Mouse (Mus musculus) MEL (cell line): Measurements from ENCODE around the gene Uox.

Experiments
- CHD1 ChIP-seq: IDR thresholded peaks from 2 replicates; pipeline ENCODE4 v1.6.1; 2012; ENCODE audit warnings: low read depth, mild to moderate bottlenecking, inconsistent platforms, low read length, improper control_type of control experiment
- CTCF ChIP-seq, 3 experiments: IDR thresholded peaks in 2 of 3; conservative IDR thresholded peaks in 1 of 3; 2 replicates each; pipeline ENCODE4 v1.5.1; 2011 to 2012; ENCODE audit warnings: low read length in 3 of 3, low read depth in 2 of 3, mild to moderate bottlenecking in 2 of 3, improper control_type of control experiment in 1 of 3, inconsistent platforms in 1 of 3, mixed read lengths in 1 of 3, moderate library complexity in 1 of 3; ENCODE audit not compliant: control insufficient read depth in 1 of 3, insufficient read depth in 1 of 3, poor library complexity in 1 of 3, severe bottlenecking in 1 of 3
- EP300 ChIP-seq, 2 experiments: IDR thresholded peaks; 2 replicates each; pipeline ENCODE4 v1.6.1; 2011; ENCODE audit warnings: improper control_type of control experiment in 2 of 2, low read length in 2 of 2, low read depth in 1 of 2, mild to moderate bottlenecking in 1 of 2
- GATA1 ChIP-seq: IDR thresholded peaks from 2 replicates; pipeline ENCODE4 v1.6.1; 2011; ENCODE audit warnings: low read depth, low read length, improper control_type of control experiment
- MAFK ChIP-seq: IDR thresholded peaks from 2 replicates; pipeline ENCODE4 v1.6.1; 2011; ENCODE audit warnings: low read depth, mild to moderate bottlenecking, low read length, improper control_type of control experiment, borderline replicate concordance
- NRF1 ChIP-seq: IDR thresholded peaks from 2 replicates; pipeline ENCODE4 v1.6.1; 2014; ENCODE audit warnings: low read depth, mild to moderate bottlenecking, inconsistent platforms, low read length, improper control_type of control experiment, moderate library complexity; ENCODE audit not compliant: poor library complexity, insufficient read depth, severe bottlenecking
- POLR2A ChIP-seq, 2 experiments: IDR thresholded peaks; 2 replicates each; pipeline ENCODE4 v1.6.1; 2011 to 2012; ENCODE audit warnings: low read length in 2 of 2, mild to moderate bottlenecking in 2 of 2, control low read depth in 1 of 2, improper control_type of control experiment in 1 of 2, low read depth in 1 of 2, moderate library complexity in 1 of 2; ENCODE audit not compliant: control insufficient read depth in 1 of 2, insufficient read depth in 1 of 2, poor library complexity in 1 of 2
- RAD21 ChIP-seq: IDR thresholded peaks from 2 replicates; pipeline ENCODE4 v1.6.1; 2011; ENCODE audit warnings: mild to moderate bottlenecking, low read depth, low read length, improper control_type of control experiment
- SMC3 ChIP-seq: IDR thresholded peaks from 2 replicates; pipeline ENCODE4 v1.6.1; 2011; ENCODE audit warnings: low read depth, low read length, improper control_type of control experiment
- ZC3H11A ChIP-seq: IDR thresholded peaks from 2 replicates; pipeline ENCODE4 v1.6.1; 2012; ENCODE audit warnings: low read depth, mild to moderate bottlenecking, inconsistent platforms, low read length, improper control_type of control experiment

DNA sequence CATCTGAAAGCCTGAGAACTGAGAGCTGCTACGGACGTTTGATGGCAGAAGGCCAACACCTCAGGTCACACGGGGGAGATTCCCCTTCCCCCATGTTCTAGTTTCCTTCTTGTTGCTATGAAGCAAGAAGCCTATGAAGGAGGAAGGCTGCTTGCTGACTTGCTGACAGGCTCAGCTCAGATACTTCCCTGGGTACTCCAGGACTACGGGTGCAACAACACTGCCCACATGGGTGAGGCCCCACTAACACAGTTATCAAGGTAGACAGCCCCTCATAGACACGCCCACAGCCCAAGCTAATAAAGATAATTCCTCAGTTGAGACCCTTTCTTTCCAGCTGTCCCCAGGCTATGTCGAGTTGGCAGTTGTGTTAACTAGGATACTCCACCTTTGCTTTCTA lies 83.5 kb downstream of the Uox start:
- TF ChIP-seq RAD21: no peak
- TF ChIP-seq CHD1: no peak
- no peak for TF ChIP-seq CTCF (IDR thresholded peaks at IDR 0.05 in 2 of 3, conservative IDR thresholded peaks at IDR 0.05 in 1 of 3; ENCODE audit: control insufficient read depth in 1 of 3, insufficient read depth in 1 of 3, low read depth in 2 of 3, low read length in 3 of 3, poor library complexity in 1 of 3, severe bottlenecking in 1 of 3)
- TF ChIP-seq POLR2A (IDR thresholded peaks at IDR 0.05; ENCODE audit: control insufficient read depth in 1 of 2, insufficient read depth in 1 of 2, low read depth in 1 of 2, low read length in 2 of 2, poor library complexity in 1 of 2): no peak
- 0 out of 2 replicates have a peak, but pooled peaks have one; percentile 21 for TF ChIP-seq GATA1
- 0 out of 4 replicates have a peak, but pooled peaks of 1 of the 2 experiments have one; percentile 34 for TF ChIP-seq EP300 (IDR thresholded peaks at IDR 0.05; ENCODE audit: low read depth in 1 of 2, low read length in 2 of 2)
- TF ChIP-seq NRF1: no peak
- TF ChIP-seq ZC3H11A: no peak
- TF ChIP-seq SMC3: no peak
- TF ChIP-seq MAFK: no peak
